ENCODE assay signal across 23 mouse cellular contexts in genomic region chr12:73718036-73718435, GRCm38 (mm10).
"Had no signal": no experiment of that assay in that cellular context is flagged by ENCODE, and none has a peak within 500 bp of the region (broad histone marks: within the 10 kb centered on the region; RNA-seq: fewer than 3 reads in every experiment).

No protein-coding gene starts in this region.

- DNase-seq: gastrocnemius, postnatal 14 days; heart, adult 18-20 months; heart, postnatal 4 days; kidney, adult 18-20 months; kidney, adult 8-10 months; kidney, postnatal 10 days; kidney, postnatal 25 days; kidney, postnatal 4 days; liver; liver, embryonic 13.5 days had no signal

- H3K27me3 ChIP-seq: intestine, embryonic 15.5 days; limb, embryonic 12.5 days; liver, embryonic 13.5 days; liver, embryonic 15.5 days had no signal

- H3K36me3 ChIP-seq: hindbrain, embryonic 10.5 days; hindbrain, embryonic 12.5 days; intestine, embryonic 15.5 days; limb, embryonic 10.5 days; limb, embryonic 12.5 days; liver, embryonic 13.5 days; liver, embryonic 15.5 days had no signal

- H3K9ac ChIP-seq: hindbrain, embryonic 12.5 days; hindbrain, embryonic 14.5 days; intestine, embryonic 15.5 days; limb, embryonic 12.5 days; liver, embryonic 13.5 days; liver, embryonic 15.5 days had no signal

- H3K9me3 ChIP-seq: hindbrain, embryonic 10.5 days; hindbrain, embryonic 12.5 days; intestine, embryonic 15.5 days; limb, embryonic 10.5 days; limb, embryonic 12.5 days; liver, embryonic 13.5 days; liver, embryonic 15.5 days had no signal

- H3K4me1 ChIP-seq: hindbrain, embryonic 10.5 days; intestine, embryonic 15.5 days; limb, embryonic 10.5 days; limb, embryonic 12.5 days; liver, embryonic 13.5 days; liver, embryonic 15.5 days had no signal

- ATAC-seq: hindbrain, embryonic 16.5 days; inflammation-experienced regulatory T-cells, adult 6 months; intestine, embryonic 15.5 days; intestine, postnatal 0 days had no signal

- H3K4me2 ChIP-seq: hindbrain, embryonic 12.5 days; hindbrain, embryonic 14.5 days; intestine, embryonic 15.5 days; limb, embryonic 12.5 days; liver, embryonic 11.5 days; liver, embryonic 13.5 days; liver, embryonic 15.5 days had no signal

- H3K4me3 ChIP-seq: hindbrain, embryonic 10.5 days; hindbrain, embryonic 12.5 days; intestine, embryonic 15.5 days; layer of hippocampus, adult 2 months; left cerebral cortex, adult 2 months; limb, embryonic 10.5 days; limb, embryonic 12.5 days; liver, embryonic 13.5 days; liver, embryonic 15.5 days had no signal

- H3K27ac ChIP-seq: hindbrain, embryonic 10.5 days; hindbrain, embryonic 12.5 days; hindbrain, embryonic 14.5 days; intestine, embryonic 15.5 days; layer of hippocampus, adult 2 months; left cerebral cortex, adult 2 months; limb, embryonic 10.5 days; limb, embryonic 12.5 days; liver, embryonic 13.5 days; liver, embryonic 15.5 days had no signal
